Mouse (Mus musculus) right cerebral cortex, postnatal 10 days (tissue): ENCODE results near the gene Wfikkn1.

Source experiments
- DNase-seq, 2 experiments: peaks; one replicate each; pipeline ENCODE4 v3.0.0; 2021; ENCODE audit warnings: low spot score in 2 of 2

The Wfikkn1 gene

DNA sequence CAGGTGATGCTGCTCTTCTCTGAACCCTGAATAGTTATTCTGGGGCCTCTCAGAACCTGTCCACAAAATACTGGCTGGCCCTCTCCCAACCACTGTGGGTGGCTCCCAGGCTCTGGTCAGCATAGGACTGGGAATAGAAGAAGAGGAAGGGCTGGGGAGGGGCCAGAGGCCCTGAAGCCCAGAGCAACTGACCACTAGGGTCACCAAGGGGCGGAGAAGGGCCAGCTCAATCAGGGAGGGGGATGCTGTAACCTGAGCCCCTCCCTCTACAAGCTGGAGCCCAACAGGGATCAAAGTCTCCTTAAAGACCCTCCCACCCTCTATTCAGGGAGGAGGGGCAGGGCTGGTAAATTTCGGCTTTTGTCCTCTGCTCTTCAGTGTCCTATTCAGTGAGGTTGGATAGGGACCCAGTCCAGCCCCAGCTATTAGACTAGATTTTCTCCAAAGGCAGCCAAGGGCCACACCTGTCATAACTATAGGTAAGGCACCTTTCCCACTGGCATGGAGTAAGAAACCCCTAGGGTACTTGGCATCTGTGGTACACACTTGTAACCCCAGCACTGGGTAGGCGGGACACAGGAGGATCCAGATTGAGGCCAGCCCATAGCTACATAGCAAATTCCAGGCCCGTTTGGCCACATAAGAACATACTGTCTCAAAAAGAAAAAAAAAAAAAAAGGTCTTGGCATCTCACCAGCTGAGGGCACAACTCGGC, at the start of gene Wfikkn1:
Wfikkn1 (minus strand) TSS at position 663 of the 715 bp plus-strand sequence.
- DNase-seq: no peak

DNA sequence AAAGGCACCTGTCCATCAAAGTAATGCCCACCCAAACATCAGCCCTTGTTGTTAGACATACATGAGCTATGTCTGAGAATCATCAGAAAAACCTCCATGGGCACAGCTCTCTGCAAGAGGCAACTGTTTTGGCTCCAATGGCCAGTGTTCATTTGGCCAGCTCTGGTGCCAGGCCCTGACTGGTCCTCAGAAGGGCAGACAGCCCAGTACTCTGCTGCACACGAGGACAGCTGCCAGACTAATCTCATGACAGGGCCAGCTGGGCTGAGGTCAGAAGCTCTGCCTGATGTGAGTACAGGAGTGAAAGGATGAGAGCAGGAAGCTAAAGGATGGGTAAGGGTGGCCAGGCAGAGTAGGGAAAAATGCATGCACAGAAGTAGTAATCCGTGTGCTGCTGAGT, 44.7 kb upstream of the Wfikkn1 start:
- DNase-seq: peak; percentile 57 to 69

DNA sequence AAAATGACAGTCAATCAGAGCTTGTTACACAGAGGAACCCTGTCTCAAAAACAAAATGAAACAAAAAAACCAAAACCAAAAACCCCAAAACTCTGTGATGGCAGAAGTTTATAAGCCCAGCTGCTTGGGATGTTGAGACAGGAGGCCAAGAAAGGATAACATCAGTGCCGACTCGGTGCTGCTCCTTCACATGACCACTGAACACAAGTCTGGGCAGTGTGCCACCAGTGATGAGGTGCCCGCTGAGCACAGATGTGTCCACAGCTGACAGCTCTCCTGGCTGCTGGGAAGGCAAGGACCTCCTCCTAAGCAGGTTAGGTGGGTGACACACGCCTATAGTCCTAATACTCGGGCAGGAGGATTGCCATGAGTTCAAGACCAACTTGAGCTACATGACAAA, 41.5 kb upstream of the Wfikkn1 start:
- peak in 1 of 2 experiments; percentile 54 for DNase-seq

DNA sequence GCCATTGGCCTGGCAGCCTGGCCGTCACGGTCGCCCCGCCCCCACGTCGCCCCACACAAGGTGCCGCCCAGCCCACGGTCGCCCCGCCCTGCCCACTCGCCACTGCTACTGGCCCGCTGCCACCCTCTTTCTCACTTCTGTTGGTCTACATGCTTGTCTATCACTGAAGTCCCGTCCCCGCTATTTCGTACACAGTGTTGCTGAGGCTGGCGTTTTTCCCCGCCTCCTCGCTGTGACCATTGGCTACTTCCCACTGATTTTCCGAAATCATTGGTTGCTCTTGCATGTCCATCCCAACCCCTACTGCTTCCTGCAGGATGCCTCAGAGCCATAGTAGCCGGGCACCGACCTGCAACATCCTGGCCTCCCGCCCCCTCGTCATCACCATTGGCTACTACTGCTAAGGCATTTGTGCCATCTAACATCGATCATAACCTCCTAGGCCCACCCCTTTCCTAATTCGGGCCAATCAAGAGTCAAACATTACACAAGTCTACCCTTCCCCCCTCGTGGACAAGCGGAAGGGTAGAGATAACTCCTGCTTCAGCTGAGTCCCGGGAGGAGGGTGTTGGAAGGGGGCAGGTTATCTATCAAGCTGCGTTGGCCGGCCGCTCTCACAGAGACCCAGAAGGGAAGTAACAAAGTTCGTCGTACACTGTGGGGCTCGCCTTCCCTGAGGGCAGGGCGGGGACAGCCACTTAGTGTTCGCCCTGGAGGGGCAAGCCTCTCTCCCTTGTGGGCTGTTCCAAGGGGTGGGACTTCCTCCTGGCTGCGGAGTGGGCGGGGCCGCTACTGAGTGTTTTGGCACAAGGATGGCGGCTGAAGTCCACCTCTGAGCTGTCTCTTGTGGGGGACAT, 39.4 kb upstream of the Wfikkn1 start:
- peak; percentile 100 for DNase-seq

DNA sequence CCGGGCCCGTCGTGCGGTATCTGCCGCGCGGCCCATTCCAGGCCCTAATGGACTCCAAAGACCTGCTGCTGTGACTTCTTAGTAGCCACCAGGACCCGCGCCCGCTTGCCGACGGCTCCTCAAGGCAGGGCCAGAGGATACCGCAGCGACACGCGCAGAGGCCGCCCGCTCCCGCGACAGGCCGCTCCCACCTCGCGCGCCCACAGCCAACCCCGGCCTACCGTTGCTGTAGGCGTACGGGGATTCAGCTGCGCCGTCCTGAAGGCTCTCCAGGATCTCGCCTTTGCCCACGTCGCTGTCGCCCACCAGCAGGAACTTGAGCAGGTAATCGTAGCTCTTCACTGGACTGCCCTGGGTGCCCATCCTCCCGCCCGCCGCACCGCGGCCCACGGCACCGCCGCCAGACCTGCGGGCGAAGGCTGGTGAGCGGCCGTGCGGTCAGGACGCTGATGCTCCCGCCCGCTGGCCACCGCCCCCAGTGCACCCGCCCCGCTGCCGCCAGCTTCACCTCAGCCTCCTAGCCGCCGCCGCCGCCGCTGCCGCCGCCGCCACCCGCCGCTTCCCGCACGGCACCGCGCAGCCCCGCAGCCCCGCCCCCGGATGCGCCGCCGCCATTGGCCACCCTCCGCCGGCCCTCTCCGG, 38.6 kb upstream of the Wfikkn1 start, which contains the start of gene Rab40c:
Rab40c (minus strand) TSS at position 584 of the 642 bp plus-strand sequence.
- peak; percentile 65 to 75 for DNase-seq

DNA sequence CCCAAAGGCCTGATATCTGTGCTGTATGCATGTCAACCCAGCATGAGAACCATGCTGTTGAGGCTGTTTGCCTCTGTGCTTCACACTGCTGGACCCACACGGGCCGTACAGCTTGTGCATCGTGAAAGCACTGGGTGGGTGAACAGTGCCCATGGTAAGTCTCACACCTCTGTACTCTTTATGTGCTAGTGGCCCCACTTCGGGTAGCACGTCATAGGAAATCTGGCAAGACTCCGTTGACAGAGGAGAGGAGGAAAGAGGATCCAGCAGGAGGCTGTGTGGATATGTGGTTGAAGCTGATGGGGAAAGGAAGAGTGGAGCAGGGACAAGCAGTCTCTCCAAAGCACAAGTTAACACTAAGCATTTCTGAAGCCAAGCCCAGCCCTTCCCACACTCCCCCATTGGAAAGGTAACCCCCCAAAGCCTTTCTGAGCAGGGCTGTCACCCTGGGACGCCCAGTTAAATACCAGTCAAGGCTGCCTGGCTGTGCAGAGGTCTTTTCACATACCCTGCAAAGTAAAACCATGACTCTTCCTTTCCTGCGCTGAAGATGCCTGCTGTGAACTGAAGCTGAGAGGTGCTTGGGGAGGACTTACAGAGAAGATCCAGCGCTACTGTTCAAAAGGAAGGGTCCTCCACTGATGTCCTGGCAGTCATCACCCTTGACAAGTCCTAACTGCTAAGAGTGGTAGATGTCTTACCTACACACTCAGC, 37.5 kb upstream of the Wfikkn1 start:
- no peak for DNase-seq

DNA sequence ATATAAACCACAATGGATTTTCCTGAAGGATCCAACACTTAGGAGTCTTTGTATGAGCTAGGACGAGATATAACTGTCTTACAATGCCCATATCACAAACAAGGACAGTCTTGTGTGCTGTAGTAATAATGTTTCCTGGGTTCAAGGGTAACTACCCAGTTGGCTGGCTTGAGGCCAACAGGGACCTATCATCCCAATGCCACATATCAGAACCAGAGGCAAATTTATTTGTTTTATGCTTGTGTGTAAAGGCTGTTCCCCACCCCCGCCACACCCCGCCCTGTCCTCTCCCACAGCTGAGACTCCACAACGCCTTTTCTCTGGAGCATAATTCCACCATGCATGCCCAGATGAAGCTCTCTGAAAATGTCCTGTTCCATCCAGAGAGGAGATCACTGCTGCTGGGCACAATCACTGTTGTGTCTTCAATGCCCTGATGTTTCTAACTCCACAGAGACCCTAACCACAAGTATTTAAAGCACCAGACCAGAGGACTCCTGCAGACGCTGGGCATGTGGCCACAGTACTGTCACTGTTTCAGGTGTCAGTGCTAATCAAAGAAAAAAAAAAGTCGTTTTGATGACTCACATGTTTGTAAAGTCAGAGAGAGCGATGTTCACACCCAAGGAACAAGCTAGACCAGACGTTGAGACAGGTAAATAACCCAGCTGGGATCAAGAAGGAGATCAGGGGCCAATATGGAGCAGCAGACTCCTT, 36.4 kb upstream of the Wfikkn1 start:
- DNase-seq: no peak

DNA sequence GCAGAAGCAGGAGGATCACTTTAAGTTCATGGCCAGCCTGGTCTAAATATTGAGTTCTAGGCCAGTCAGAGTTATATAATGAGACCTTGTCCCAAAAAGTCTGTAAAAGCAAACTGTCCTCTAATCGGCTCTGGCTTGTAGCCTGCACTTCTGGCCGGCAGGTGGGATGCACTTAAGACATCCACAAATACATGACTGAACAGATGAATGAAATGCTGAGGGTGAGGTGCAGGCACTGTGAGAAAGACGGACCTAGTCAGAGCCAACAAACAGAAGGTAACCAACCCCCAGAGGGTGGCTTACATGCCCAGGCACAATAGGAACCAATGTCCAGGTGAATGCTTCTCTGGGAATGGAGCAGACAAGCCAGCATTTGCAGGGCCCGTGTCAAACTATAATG, 33.6 kb upstream of the Wfikkn1 start:
- DNase-seq: no peak

DNA sequence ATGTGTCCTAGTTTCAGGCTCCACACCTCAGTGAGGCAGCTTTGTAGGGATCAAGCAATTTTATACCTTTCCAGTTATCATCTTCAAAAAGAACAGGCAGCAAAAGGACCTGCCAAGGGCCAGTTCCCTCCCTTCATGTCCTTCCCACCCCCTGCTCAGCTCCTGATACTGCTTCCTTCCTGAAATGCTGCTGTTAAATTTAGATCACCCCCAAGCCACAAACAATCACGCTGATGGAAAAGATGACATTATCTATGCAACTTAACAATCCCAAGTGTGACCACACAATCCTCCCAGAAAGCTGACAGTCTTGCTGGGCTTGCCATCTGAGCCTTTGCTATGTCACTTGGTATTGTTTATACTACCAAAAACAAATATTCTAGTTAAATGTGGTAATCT, 33.2 kb upstream of the Wfikkn1 start:
- DNase-seq: no peak

DNA sequence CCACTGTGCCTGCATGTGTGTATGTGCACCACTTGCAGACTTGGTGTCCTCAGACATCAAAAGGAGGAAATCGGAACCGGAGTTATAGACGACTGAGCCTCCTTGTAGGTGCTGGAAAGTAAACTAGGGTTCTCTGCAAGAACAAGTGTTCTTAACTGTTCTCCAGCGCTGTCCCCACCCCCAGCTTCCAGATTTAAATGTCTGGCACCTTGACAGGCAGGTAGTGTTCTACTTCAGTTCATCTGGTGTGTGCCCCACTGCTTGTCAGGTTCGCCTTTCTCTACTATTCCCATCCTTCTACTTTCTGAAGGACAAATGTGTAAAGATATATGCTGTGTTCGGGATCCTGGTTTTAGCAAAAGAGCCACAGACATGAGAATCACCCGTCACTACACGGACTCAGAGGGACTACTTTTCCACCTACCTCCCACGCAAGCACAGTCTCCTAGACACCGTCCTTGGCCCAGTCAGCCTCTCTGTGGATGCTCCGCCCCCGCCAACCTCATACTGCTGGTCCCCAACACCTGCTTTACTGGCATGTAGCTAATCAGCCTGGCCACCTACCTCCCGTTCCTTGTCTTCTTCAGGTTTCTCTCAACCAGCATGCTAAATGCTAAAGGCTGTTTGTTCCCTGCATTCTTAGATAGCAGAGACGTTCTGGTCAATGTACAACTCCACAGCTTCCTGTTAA, 32.7 kb upstream of the Wfikkn1 start:
- DNase-seq: peak in 1 of 2 experiments; percentile 49

DNA sequence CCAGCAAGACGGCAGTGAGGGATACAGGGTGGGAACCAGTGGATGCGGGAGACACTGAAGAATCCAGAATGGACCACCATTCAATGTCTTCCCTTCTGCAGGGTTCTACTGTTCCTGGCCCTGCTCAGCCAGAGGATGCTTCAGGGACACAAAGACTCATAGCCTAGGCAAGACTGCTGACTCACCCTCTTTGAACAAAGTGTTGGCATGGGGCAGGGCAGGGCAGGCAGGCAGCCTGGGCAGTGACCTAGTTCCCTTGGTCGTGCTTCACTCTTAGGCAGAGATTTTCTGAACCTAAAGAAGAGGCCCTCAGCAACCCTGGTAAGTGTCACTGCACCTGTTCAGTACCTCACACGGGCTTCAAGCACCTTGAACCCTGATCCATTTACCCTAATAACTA, 31.2 kb upstream of the Wfikkn1 start:
- DNase-seq: no peak

DNA sequence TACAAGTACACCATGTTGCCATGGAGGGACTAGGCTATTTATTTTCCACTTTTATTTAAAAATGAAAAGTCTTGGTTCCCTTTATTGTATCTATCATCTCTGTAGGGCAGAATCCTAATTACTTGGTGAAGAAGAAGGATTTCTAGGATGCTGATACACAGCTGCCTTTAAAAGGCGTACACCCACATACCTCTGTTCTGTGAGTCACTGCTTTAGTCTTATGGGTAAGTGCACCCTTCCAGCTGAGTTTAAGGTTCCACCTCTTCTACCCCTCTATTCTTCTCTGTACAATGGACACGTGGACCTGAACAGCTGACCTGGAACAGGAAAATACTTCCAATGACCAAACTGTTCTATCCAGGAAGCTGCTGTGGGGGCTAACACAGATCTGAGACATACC, 27.0 kb upstream of the Wfikkn1 start:
- DNase-seq: no peak

DNA sequence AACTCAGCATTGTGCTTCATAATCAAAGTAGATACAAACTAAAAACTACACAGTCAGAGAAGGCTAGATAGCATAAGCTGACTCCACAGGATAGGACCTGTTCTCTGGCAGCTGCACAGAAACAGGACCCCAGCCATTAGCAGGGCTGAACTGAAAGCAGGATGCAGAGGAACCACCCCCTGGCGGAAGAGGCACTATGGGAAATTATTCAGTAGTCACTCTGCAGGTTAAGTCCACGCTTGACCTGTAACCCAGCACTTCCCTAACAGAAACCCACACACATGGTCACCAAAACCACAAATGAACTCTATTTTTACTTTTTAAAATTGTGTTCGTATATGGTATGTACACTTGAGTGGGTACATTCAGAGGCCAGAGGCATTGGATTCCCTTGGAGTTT, 22.4 kb upstream of the Wfikkn1 start:
- DNase-seq: no peak

DNA sequence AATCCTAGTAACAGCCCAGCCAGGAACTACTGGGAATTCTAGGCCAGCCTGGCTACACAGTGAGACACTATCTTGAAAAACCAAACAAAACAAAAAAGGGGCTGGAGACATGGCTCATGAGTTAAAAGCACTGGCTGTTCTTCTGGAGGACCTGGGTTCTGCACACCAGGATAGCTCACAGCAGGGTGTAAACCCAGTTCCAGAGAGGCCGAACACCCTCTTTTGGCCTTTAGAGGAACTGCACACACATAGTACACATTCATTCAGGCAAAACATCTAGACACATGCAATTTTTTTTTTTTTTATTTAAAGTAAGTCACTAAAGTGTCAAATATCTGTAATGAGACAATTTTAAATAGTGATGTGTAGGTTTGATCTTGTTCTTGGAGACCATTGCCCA, 19.5 kb upstream of the Wfikkn1 start:
- no peak for DNase-seq

DNA sequence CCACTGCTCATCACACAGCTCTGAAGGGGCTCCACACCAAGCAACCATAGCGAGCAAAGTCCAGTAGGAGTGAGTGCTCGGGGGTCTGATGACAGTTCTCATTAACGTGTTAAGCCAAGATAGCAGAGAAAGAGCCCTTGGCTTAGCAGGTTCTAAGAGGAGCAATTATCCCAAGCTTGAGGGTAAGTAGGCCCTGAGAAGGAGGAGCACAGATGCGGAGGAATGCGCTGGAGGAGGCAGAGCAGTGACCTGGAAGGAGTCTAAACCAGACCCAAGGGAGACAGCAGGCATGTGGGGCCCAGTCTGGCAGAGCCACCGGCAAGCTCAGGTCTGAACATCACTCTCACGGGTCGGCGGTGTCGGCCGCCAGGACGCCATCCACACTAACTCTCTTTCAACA, 15.2 kb upstream of the Wfikkn1 start:
- DNase-seq: no peak

DNA sequence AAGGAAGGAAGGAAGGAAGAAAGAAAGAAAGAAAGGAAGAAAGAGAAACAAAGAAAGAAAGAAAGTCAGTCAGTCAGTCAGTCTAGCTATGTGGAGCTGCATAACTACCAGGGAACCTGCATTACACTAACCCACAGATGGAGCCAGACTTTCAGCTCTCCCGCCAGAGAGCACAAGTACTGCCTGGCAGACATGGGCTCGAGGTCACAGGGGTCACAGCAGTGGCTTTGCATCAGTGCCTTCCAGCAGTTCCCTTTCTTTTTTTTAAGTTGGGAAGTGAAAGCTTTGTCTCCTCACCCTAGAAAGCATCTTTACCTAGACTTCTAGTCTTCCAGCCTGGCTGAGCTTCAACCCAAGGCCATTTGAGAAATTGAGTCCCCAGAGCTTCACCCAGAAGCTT, 14.8 kb upstream of the Wfikkn1 start:
- no peak for DNase-seq

DNA sequence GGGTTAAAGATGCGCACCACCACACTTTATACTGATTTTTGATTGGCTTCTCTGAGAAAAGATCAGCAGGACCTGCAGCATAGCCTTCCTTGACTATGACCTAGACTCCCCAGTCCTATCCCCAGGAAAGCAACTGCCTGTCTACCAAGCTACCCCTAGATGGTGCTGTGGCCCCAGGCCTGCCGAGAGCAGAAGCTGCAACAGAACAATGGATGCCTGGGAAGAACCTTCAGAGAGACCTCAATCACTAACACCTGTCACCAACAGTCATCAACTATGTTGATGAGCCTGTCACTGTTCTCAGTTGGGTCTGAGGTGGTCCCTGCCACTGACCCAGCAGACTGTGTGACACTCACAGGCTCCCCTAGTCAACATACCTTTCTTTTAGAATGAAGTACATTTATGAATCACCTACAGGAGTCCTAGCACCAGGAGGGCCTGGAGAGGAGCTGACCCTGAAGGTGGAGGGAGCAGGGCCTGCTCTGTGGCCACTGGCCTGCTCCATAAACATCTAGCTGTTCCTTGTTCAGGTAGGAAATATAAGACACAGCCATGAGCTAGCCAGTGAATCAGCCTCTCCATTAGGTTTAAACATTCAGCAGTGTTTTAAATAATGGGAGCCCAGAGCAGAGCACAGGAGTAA, 13.4 kb upstream of the Wfikkn1 start:
- DNase-seq: peak; percentile 73 to 80

DNA sequence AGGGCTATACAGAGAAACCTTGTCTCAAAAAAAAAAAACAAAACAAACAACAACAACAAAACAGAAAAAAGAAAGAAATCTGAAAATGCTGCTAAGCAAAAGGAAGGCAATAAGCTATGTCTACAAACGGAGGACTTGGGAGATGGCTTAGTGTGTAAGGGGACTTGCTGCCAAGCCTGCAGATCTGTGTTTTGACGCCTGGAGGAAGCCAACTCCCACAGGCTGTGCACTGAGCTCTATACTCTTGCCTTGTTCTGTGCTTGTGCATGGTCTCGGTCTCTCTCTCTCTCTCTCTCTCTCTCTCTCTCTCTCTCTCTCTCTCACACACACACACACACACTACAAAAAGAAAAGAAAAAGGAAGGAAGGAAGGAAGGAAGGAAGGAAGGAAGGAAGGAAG, 8.2 kb upstream of the Wfikkn1 start:
- no peak for DNase-seq

DNA sequence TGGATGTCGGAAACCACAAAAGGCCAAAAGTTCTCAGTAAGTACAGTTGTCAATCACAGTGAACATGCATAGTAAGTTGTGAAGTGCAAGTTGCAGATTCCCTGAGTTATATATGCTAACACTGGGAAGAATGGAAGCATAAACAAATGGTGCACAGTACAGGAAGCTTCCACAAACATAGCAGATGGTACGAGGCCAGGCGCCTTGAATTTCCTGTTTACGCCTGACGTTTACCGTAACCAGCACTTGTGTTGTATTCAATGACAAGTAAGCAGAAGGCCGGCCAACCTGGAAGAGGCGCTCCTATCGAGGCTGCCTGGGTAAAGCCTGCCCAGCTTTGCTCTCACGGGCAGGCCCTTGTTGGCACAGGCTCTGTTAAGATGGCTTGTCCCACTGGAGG, 6.8 kb upstream of the Wfikkn1 start:
- no peak for DNase-seq

DNA sequence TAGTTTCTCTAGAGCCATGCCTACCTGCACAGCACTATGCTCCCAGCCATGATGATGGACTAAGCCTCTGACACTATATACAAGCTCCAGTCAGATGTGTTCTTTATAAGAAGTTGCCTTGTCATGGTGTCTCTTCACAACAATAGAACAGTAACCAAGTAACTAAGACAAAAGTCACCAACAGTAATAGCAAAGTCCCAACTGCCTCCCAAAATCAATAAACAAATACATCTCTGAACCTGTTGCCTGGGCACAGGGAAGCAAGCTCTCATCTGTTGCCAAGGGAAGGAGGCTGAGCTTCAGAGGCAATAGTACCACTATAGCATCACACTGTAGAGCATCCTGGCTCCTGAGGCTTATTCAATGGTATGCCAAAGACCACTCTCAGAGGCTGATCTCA, 6.1 kb upstream of the Wfikkn1 start:
- DNase-seq: no peak
